Mouse (Mus musculus) embryonic facial prominence, embryonic 11.5 days (tissue): ENCODE measurements around the gene Phc2. TPM values are rescaled to one million over a fixed set of nuclear protein-coding genes. Genes with fewer than 3 reads are reported as not detected.

Experiments used
- ATAC-seq: fragments of 200-750 bp; cut with Nextera tagmentation; replicated peaks from 2 replicates; pipeline ENCODE4 v1.8.0; 2017; ENCODE audit warnings: low read depth; ENCODE audit not compliant: insufficient number of reproducible peaks, low FRiP score, low TSS enrichment
- DNase-seq: peaks from one replicate; pipeline ENCODE4 v3.0.0-alpha.2; 2015; ENCODE audit warnings: low spot score
- H3K27ac ChIP-seq: fragments of 300-500 bp; sonication (generic); replicated peaks from 2 replicates; pipeline ENCODE4 v1.5.1; 2014; ENCODE audit warnings: mild to moderate bottlenecking, low read depth, low read length, control low read depth
- H3K27me3 ChIP-seq: fragments of 300-500 bp; sonication (generic); 2 replicates; pipeline ENCODE4 v1.6.1; 2014; ENCODE audit warnings: mild to moderate bottlenecking, low read length, moderate library complexity, mixed read lengths; ENCODE audit not compliant: control insufficient read depth, insufficient read depth
- H3K36me3 ChIP-seq: fragments of 300-500 bp; sonication (generic); replicated peaks from 2 replicates; pipeline ENCODE4 v1.6.1; 2014; ENCODE audit warnings: low read depth, mild to moderate bottlenecking, low read length, moderate library complexity, mixed read lengths; ENCODE audit not compliant: control insufficient read depth, insufficient read depth
- H3K4me1 ChIP-seq: fragments of 300-500 bp; sonication (generic); 2 replicates; pipeline ENCODE4 v1.6.1; 2014; ENCODE audit warnings: low read length, mixed read lengths; ENCODE audit not compliant: control insufficient read depth, insufficient read depth
- H3K4me2 ChIP-seq: fragments of 300-500 bp; sonication (generic); 2 replicates; pipeline ENCODE4 v1.6.1; 2014; ENCODE audit warnings: low read depth, mild to moderate bottlenecking, control low read depth, low read length, moderate library complexity
- H3K4me3 ChIP-seq: fragments of 300-500 bp; sonication (generic); 2 replicates; pipeline ENCODE4 v1.5.1; 2014; ENCODE audit warnings: low read depth, low read length, control low read depth
- H3K9ac ChIP-seq: fragments of 300-500 bp; sonication (generic); replicated peaks from 2 replicates; pipeline ENCODE4 v1.6.1; 2014; ENCODE audit warnings: mild to moderate bottlenecking, control low read depth, low read length
- H3K9me3 ChIP-seq: fragments of 300-500 bp; sonication (generic); replicated peaks from 2 replicates; pipeline ENCODE4 v1.6.1; 2016; ENCODE audit warnings: mild to moderate bottlenecking, low read length, inconsistent platforms, mixed read lengths; ENCODE audit not compliant: control insufficient read depth
- WGBS: fragments of 180-500 bp; shearing (Covaris S2); extraction: QIAGEN DNeasy Blood & Tissue Kit; methylation state at CpG from one replicate; pipeline ENCODE4 v1.1.7; 2014; 5-methylcytosine and 5-hydroxymethylcytosine counted together
- polyA plus RNA-seq: library from polyadenylated mRNA; unstranded; fragments of >200 nt; fragmentation: Nextera tagmentation; extraction: Ambion mirVana; gene quantifications from 2 replicates; pipeline ENCODE4 v1.2.1, GENCODE M21; 2014

Gene Phc2
- polyA plus RNA-seq, 1 experiment from 2014 or later = 68.0 TPM

DNA sequence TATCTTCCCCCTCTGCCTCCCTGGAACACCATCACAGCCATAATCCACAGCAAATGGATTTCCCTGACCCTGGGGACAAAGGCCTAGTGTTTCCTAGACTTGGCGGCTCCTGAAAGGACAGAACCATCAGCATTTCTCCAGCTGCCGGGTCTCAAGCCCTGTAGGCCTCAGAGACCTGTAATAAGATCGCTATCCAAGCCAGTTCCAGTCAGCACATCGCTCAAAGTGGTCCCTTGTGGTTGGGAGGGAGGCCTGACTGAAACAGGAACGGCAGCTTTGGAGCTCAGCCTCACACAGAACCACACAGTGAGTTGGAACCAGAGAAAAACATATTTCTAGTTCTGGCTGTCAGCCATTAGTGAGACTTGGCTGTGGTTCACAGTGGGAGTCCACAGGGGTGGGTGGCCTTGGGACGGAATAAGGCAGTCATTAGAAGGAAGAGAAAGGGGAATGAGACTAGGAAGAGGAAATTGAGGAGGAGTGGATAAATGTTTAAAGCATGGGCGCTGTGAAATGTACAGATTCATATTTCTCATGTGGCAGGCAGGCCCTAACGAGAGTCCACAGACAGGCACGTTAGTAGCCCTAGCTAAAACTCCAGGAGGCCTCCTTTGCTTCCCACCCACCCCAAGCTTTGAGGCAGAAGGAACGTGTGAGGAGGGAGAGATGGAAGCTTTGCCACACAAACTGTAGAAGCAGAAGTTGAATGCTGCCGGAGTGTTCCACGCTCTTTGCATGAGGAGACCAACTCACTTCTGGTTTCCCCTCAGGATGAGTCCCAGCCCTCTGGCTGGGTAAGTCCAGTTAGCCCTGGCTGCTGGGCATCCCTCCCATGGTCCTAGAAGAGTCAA, 43.7 kb downstream of the Phc2 start:
- 39% methylated on average over 12 of the region's 12 CpGs for WGBS
- Histone ChIP-seq H3K27ac (peak overlapping the region; percentile 61), H3K4me1 (peaks cover 3% of the 10 kb centered on the region; the same call in 1 of the 2 replicates), H3K36me3 (no peaks in the 10 kb centered on the region), H3K4me3 (no peak overlapping the region), H3K27me3 (no peaks in the 10 kb centered on the region), H3K9ac (no peak overlapping the region; the same call in 1 of the 2 replicates), H3K4me2 (no peak overlapping the region), H3K9me3 (no peaks in the 10 kb centered on the region)
- ATAC-seq (peak; percentile 62), DNase-seq (peak; percentile 69)

DNA sequence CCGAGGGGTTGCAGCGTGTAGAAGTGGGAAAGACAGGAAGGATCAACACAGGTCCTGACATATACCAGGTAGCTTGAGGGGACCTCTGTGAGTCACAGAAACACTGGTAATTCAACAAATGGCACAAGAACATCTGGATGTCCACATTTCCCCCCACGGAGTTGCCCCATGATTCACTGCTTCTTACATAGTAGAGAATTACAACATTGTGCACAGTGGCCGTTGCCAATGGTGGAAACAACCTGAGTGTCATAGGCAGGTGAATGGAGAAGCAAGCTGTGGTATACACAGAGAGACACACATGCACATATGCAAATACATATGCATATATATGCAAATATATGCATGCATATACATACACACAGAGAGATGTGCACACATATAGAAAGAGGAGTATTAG, 45.4 kb downstream of the Phc2 start:
- H3K27ac ChIP-seq = no peak overlapping the region
- H3K27me3 ChIP-seq = no peaks in the 10 kb centered on the region
- H3K36me3 ChIP-seq = no peaks in the 10 kb centered on the region
- H3K4me1 ChIP-seq = no peaks in the 10 kb centered on the region
- ATAC-seq (no peak), DNase-seq (no peak)
- no peaks in the 10 kb centered on the region for H3K9me3 ChIP-seq
- no peak overlapping the region for H3K9ac ChIP-seq
- no peak overlapping the region for H3K4me3 ChIP-seq
- no peak overlapping the region for H3K4me2 ChIP-seq
- WGBS = 84% methylated on average over 4 of the region's 4 CpGs

DNA sequence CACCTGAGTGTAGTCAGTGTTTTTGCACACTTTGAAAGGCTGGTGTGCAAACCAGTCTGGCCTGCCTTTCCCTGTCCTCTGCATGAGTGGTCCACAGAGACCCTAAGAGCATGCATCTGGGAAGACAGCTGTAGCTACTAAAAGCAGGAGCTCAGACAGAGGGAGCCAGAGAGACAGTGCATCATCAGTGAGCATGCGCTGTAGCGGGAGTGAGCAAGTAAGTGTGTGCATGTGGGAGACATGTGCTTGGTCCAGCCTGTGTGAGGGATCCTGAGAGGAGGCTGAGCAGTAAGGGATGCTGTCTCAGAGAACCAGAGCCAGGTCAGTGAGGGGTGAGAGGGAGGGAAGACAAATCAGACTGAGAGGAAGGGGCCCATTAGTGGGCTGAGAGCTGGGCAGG, 46.0 kb downstream of the Phc2 start:
- Histone ChIP-seq H3K4me1 (no peaks in the 10 kb centered on the region), H3K4me2 (no peak overlapping the region), H3K27ac (no peak overlapping the region), H3K27me3 (no peaks in the 10 kb centered on the region), H3K9ac (no peak overlapping the region), H3K36me3 (no peaks in the 10 kb centered on the region), H3K9me3 (no peaks in the 10 kb centered on the region), H3K4me3 (no peak overlapping the region)
- ATAC-seq (peak; percentile 36; the same call in 1 of the 2 replicates), DNase-seq (peak; percentile 59)
- 56% methylated on average over 2 of the region's 2 CpGs for WGBS

DNA sequence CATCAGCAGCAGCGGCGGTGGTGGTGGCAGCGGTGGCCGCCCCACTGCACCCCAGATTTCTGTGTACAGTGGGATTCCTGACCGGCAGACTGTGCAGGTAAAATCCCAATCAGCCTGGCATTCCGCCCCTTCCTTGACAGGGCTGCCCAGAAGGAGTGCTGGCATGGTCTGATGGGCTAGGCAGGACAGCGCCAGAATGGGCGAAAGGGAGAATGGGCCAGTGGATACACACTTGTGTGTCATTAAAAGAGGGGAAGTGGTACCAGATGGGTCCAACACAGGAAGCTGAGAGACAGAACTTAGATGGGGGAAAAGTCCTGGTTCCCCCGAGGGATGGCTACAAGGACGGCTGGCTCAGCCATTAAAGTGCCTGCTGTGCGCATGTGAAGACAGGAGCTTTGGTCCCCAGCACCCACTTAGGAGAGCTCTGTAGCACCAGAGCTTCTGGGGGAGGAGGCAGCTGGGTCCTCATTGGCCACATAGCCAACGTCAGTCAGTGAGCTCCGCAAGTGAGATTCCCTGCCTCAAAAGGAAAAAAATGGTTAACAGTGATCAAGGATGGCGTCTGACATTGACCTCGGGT, 50.7 kb downstream of the Phc2 start:
- H3K4me1 ChIP-seq = no peaks in the 10 kb centered on the region
- no peak overlapping the region for H3K27ac ChIP-seq
- DNase-seq = no peak
- H3K4me3 ChIP-seq = no peak overlapping the region
- H3K4me2 ChIP-seq = no peak overlapping the region
- H3K9me3 ChIP-seq = no peaks in the 10 kb centered on the region
- 86% methylated on average over 15 of the region's 15 CpGs for WGBS
- H3K36me3 ChIP-seq = no peaks in the 10 kb centered on the region
- no peaks in the 10 kb centered on the region for H3K27me3 ChIP-seq
- no peak overlapping the region for H3K9ac ChIP-seq
- ATAC-seq = no peak

DNA sequence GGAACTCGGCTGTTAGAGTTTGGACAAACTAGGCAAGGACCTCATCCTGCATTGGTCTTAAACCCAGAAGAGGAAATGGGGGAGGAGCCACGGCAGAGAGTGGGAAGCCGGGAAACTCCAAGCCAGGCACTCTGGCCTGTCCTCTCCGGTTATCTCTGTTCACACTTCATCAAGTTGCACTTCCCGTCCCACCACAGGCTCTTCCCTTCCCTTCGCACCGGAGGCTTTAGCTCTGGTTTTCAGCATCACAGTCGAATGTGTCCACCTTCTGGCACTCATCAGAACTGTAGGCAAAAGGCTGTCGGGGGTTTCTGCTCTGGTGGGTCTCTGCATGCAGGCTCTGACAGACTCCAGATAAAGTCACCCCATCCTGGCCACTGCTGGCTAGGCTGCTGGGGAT, 52.1 kb downstream of the Phc2 start:
- Histone ChIP-seq H3K9ac (no peak overlapping the region), H3K36me3 (no peaks in the 10 kb centered on the region), H3K27ac (no peak overlapping the region), H3K9me3 (no peaks in the 10 kb centered on the region), H3K4me2 (no peak overlapping the region), H3K27me3 (no peaks in the 10 kb centered on the region), H3K4me1 (peaks cover 3% of the 10 kb centered on the region; the same call in 1 of the 2 replicates), H3K4me3 (no peak overlapping the region)
- ATAC-seq = no peak
- 11% methylated on average over 9 of the region's 9 CpGs for WGBS
- DNase-seq = peak; percentile 76

DNA sequence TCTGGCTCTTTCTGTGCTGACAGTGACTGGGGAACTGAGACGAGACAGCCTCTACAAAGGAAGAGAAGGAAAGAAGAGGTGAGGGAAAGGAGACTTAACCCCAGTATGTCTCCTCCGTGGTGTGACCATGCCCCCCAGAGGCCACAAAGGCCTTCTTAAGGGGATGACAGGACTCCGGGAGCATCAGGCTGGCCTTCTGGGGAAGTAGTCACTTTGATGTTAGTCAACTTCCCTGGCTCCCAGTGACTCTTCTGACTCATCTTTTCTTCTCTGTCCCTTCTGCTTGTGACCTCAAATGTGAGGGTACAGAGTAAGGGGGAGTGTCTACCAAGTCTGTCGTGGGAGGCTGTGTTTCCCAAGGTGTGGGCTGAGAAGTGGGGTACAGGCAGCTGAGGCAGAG, 52.9 kb downstream of the Phc2 start:
- Histone ChIP-seq H3K27me3 (no peaks in the 10 kb centered on the region), H3K27ac (no peak overlapping the region), H3K9me3 (no peaks in the 10 kb centered on the region), H3K4me3 (no peak overlapping the region), H3K9ac (no peak overlapping the region), H3K4me1 (peaks cover 3% of the 10 kb centered on the region; the same call in 1 of the 2 replicates), H3K4me2 (no peak overlapping the region), H3K36me3 (no peaks in the 10 kb centered on the region)
- DNase-seq (no peak), ATAC-seq (no peak)
- 51% methylated on average over 4 of the region's 4 CpGs for WGBS

DNA sequence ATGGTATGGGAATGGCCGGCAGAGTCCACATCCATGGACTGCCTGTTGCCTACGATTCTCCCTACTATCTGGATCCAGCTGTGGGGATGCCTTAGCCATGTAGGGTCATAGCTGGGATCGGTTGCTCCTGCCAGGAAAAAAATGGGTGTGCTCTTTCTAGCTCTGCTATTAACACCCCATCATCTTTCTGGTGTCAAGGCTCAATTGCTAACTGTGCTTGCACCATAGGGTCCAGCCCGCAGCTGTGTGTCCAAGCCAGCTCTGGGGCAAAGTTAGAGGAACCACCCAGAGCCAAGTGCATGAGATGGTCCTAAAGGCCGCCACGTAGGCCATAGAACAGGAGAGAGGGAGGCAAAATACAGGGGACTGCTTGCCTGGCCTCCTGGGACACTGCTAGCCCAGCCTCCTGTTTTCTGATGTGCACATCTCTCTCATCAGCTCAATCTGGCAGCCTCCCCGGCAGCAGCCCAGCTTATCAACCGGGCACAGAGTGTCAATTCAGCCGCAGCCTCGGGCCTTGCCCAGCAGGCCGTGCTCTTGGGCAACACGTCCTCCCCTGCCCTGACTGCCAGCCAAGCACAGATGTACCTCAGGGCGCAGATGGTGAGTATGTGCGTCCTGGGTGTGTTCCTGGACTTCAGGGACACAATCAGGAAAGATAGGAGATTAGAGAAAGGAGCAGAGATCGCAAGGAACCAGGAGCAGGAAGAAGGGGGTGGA, 54.7 kb downstream of the Phc2 start:
- no peak overlapping the region for H3K27ac ChIP-seq
- H3K9me3 ChIP-seq = no peaks in the 10 kb centered on the region
- WGBS = 79% methylated on average over 15 of the region's 15 CpGs
- H3K4me3 ChIP-seq = no peak overlapping the region
- no peak overlapping the region for H3K9ac ChIP-seq
- H3K27me3 ChIP-seq = no peaks in the 10 kb centered on the region
- H3K4me1 ChIP-seq = peaks cover 3% of the 10 kb centered on the region; the same call in 1 of the 2 replicates
- DNase-seq (no peak), ATAC-seq (no peak)
- no peaks in the 10 kb centered on the region for H3K36me3 ChIP-seq
- H3K4me2 ChIP-seq = no peak overlapping the region

DNA sequence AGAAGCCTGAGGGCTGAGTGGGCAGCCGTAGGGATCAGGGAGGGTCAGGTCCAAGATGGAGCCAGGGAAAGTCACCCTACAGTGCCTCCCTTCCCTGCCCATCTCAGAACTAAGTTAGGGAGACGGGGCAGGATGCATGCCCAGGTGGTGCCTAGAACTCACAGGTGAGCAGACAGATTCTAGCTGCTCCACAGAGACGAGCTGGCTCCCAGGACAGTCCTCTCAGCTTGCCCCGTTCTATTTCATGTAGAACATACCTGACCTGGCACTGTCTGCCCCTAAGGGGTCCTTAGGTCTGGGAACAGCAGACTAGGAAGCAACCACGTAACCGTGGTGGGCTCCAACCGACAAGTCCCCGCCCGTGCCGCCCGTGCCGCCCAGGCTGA, 55.3 kb downstream of the Phc2 start:
- Histone ChIP-seq H3K27ac (no peak overlapping the region), H3K4me2 (no peak overlapping the region), H3K4me1 (peaks cover 3% of the 10 kb centered on the region; the same call in 1 of the 2 replicates), H3K4me3 (no peak overlapping the region), H3K9me3 (no peaks in the 10 kb centered on the region), H3K36me3 (no peaks in the 10 kb centered on the region), H3K9ac (no peak overlapping the region), H3K27me3 (no peaks in the 10 kb centered on the region)
- 90% methylated on average over 12 of the region's 12 CpGs for WGBS
- ATAC-seq (no peak), DNase-seq (no peak)
